Mouse (Mus musculus) E14TG2a.4 (cell line): ENCODE results near the gene Chid1.

Experiments used
- H3K27me3 ChIP-seq: 2 replicates; pipeline ENCODE4 v1.6.1; 2014; ENCODE audit warnings: low read length, control low read depth; ENCODE audit not compliant: insufficient read depth
- H3K36me3 ChIP-seq: 2 replicates; pipeline ENCODE4 v1.6.1; 2014; ENCODE audit warnings: low read length, control low read depth; ENCODE audit not compliant: insufficient read depth
- H3K4me1 ChIP-seq: replicated peaks from 2 replicates; pipeline ENCODE4 v1.6.1; 2014; ENCODE audit warnings: low read depth, low read length, control low read depth
- H3K4me3 ChIP-seq: replicated peaks from 2 replicates; pipeline ENCODE4 v1.5.1; 2014; ENCODE audit warnings: mild to moderate bottlenecking, low read length
- H3K9me3 ChIP-seq: 2 replicates; pipeline ENCODE4 v1.6.1; 2014; ENCODE audit warnings: low read length, control low read depth
- CTCF ChIP-seq: conservative IDR thresholded peaks from 2 replicates; pipeline ENCODE4 v1.5.1; 2014; ENCODE audit warnings: low read length
- NANOG ChIP-seq: IDR thresholded peaks from 2 replicates; pipeline ENCODE4 v1.6.1; 2014; ENCODE audit warnings: borderline replicate concordance, low read length, mixed read lengths
- POU5F1 ChIP-seq: IDR thresholded peaks from 2 replicates; pipeline ENCODE4 v1.6.1; 2014; ENCODE audit warnings: low read length, borderline replicate concordance

The Chid1 gene

GRCm38 (mm10) chr7:141524760-141525579, 14.7 kb downstream of the Chid1 start:
- Histone ChIP-seq H3K4me1 (0 out of 2 replicates have a peak, but pooled peaks cover 3% of the 10 kb centered on the region), H3K9me3 (no peaks in the 10 kb centered on the region), H3K27me3 (no peaks in the 10 kb centered on the region), H3K36me3 (peaks cover 64% of the 10 kb centered on the region), H3K4me3 (no peak overlapping the region)
- TF ChIP-seq CTCF (peak; percentile 79), POU5F1 (no peak)

GRCm38 (mm10) chr7:141524271-141524670, 15.4 kb downstream of the Chid1 start:
- Histone ChIP-seq H3K4me3 (no peak overlapping the region), H3K4me1 (0 out of 2 replicates have a peak, but pooled peaks cover 3% of the 10 kb centered on the region), H3K9me3 (no peaks in the 10 kb centered on the region), H3K36me3 (peaks cover 59% of the 10 kb centered on the region), H3K27me3 (no peaks in the 10 kb centered on the region)
- TF ChIP-seq POU5F1 (no peak), NANOG (no peak), CTCF (no peak)

- Histone ChIP-seq H3K4me1 (0 out of 2 replicates have a peak, but pooled peaks cover 3% of the 10 kb centered on the region), H3K4me3 (no peak overlapping the region), H3K9me3 (no peaks in the 10 kb centered on the region), H3K36me3 (peaks cover 59% of the 10 kb centered on the region), H3K27me3 (no peaks in the 10 kb centered on the region)
- TF ChIP-seq CTCF (no peak), NANOG (no peak), POU5F1 (no peak)
Observed at GRCm38 (mm10) chr7:141523007-141523406, 16.6 kb downstream of the Chid1 start.

GRCm38 (mm10) chr7:141519795-141520194, 19.9 kb downstream of the Chid1 start:
- Histone ChIP-seq H3K9me3 (no peaks in the 10 kb centered on the region), H3K27me3 (no peaks in the 10 kb centered on the region), H3K36me3 (peaks cover 57% of the 10 kb centered on the region), H3K4me1 (0 out of 2 replicates have a peak, but pooled peaks cover 3% of the 10 kb centered on the region), H3K4me3 (no peak overlapping the region)
- TF ChIP-seq CTCF = no peak

- H3K4me1 ChIP-seq = 0 out of 2 replicates have a peak, but pooled peaks cover 3% of the 10 kb centered on the region
- H3K36me3 ChIP-seq = peaks cover 58% of the 10 kb centered on the region
- H3K9me3 ChIP-seq = no peaks in the 10 kb centered on the region
- TF ChIP-seq NANOG (no peak), POU5F1 (no peak), CTCF (no peak)
- no peaks in the 10 kb centered on the region for H3K27me3 ChIP-seq
- no peak overlapping the region for H3K4me3 ChIP-seq
Observed at GRCm38 (mm10) chr7:141518926-141519325, 20.7 kb downstream of the Chid1 start.

- Histone ChIP-seq H3K27me3 (no peaks in the 10 kb centered on the region), H3K4me1 (peaks cover 7% of the 10 kb centered on the region), H3K9me3 (no peaks in the 10 kb centered on the region), H3K36me3 (peaks cover 64% of the 10 kb centered on the region), H3K4me3 (no peak overlapping the region)
- TF ChIP-seq CTCF (no peak), POU5F1 (no peak), NANOG (no peak)
Observed at GRCm38 (mm10) chr7:141518296-141518695, 21.4 kb downstream of the Chid1 start.

GRCm38 (mm10) chr7:141517638-141518037, 22.0 kb downstream of the Chid1 start:
- Histone ChIP-seq H3K9me3 (no peaks in the 10 kb centered on the region), H3K4me1 (peaks cover 9% of the 10 kb centered on the region), H3K36me3 (peaks cover 65% of the 10 kb centered on the region), H3K27me3 (no peaks in the 10 kb centered on the region), H3K4me3 (no peak overlapping the region)
- TF ChIP-seq NANOG (no peak), POU5F1 (no peak), CTCF (no peak)

- H3K9me3 ChIP-seq = no peaks in the 10 kb centered on the region
- H3K4me1 ChIP-seq = peaks cover 38% of the 10 kb centered on the region
- H3K36me3 ChIP-seq = peaks cover 63% of the 10 kb centered on the region
- TF ChIP-seq CTCF (no peak), NANOG (no peak), POU5F1 (no peak)
- H3K27me3 ChIP-seq = no peaks in the 10 kb centered on the region
- H3K4me3 ChIP-seq = no peak overlapping the region
Observed at GRCm38 (mm10) chr7:141510681-141511191, 28.9 kb downstream of the Chid1 start.
